Mouse (Mus musculus): ENCODE measurements at regions not wholly inside any gene's neighbourhood (a gene's known extent, or its start where the extent isn't known, plus 50 kb on each side); places are given as distances from the start of the nearest gene placed in this dataset.

GRCm38 (mm10) chr1:149734241-149734640 is 226.8 kb downstream of the Pla2g4a start:
- TF ChIP-seq ZNF384 (IDR thresholded peaks at IDR 0.05; ENCODE audit: low read depth, low read length) (no peak), CTCF (conservative IDR thresholded peaks at IDR 0.05 in 1 of 2, IDR thresholded peaks at IDR 0.05 in 1 of 2; ENCODE audit: low read depth in 2 of 2, low read length in 2 of 2) (no peak), POLR2A (IDR thresholded peaks at IDR 0.05; ENCODE audit: low read depth, low read length) (no peak), CHD1 (IDR thresholded peaks at IDR 0.05; ENCODE audit: low read depth, low read length) (no peak), USF2 (conservative IDR thresholded peaks at IDR 0.05; ENCODE audit: low read depth, low read length) (no peak), ZMIZ1 (IDR thresholded peaks at IDR 0.05; ENCODE audit: low read depth, low read length) (no peak)

Data from CH12.LX (cell line).